Mouse (Mus musculus) kidney, embryonic 15.5 days (tissue): ENCODE data around the gene Slc8a1. TPM values are rescaled to one million over a fixed set of nuclear protein-coding genes. Genes with fewer than 3 reads are reported as not detected.

ENCODE experiments used
- ATAC-seq: fragments of 200-750 bp; cut with Nextera tagmentation; replicated peaks from 2 replicates; pipeline ENCODE4 v1.8.0; 2017; ENCODE audit warnings: moderate TSS enrichment; ENCODE audit not compliant: low FRiP score
- H3K27ac ChIP-seq: fragments of 300-500 bp; sonication (generic); 2 replicates; pipeline ENCODE4 v1.5.1; 2015; ENCODE audit warnings: mild to moderate bottlenecking, inconsistent platforms
- H3K27me3 ChIP-seq: fragments of 300-500 bp; sonication (generic); 2 replicates; pipeline ENCODE4 v1.6.1; 2015; ENCODE audit warnings: inconsistent platforms
- H3K36me3 ChIP-seq: fragments of 300-500 bp; sonication (generic); 2 replicates; pipeline ENCODE4 v1.6.1; 2015; ENCODE audit warnings: inconsistent platforms
- H3K4me1 ChIP-seq: fragments of 300-500 bp; sonication (generic); 2 replicates; pipeline ENCODE4 v1.6.1; 2015; ENCODE audit warnings: inconsistent platforms
- H3K4me2 ChIP-seq: fragments of 300-500 bp; sonication (generic); 2 replicates; pipeline ENCODE4 v1.6.1; 2015; ENCODE audit warnings: moderate library complexity, mild to moderate bottlenecking, inconsistent platforms
- H3K4me3 ChIP-seq: fragments of 300-500 bp; sonication (generic); replicated peaks from 2 replicates; pipeline ENCODE4 v1.5.1; 2015; ENCODE audit warnings: mild to moderate bottlenecking, inconsistent platforms
- H3K9ac ChIP-seq: fragments of 300-500 bp; sonication (generic); 2 replicates; pipeline ENCODE4 v1.6.1; 2015; ENCODE audit warnings: mild to moderate bottlenecking, inconsistent platforms
- H3K9me3 ChIP-seq: fragments of 300-500 bp; sonication (generic); replicated peaks from 2 replicates; pipeline ENCODE4 v1.6.1; 2016; ENCODE audit warnings: inconsistent platforms
- WGBS: fragments of 180-500 bp; shearing (Covaris S2); methylation state at CpG from one replicate; pipeline ENCODE4 v1.1.7; 2015; ENCODE audit warnings: mixed read lengths; 5-methylcytosine and 5-hydroxymethylcytosine counted together
- polyA plus RNA-seq: library from polyadenylated mRNA; unstranded; fragments of >200 nt; fragmentation: Nextera tagmentation; extraction: Ambion mirVana; gene quantifications from 2 replicates; pipeline ENCODE4 v1.2.1, GENCODE M21; 2015

Gene Slc8a1
- polyA plus RNA-seq, 1 experiment from 2014 or later: 11.8 TPM

GRCm38 (mm10) chr17:81393040-81393439 lies 345.1 kb downstream of the Slc8a1 start:
- H3K9ac ChIP-seq: no peak overlapping the region
- no peak overlapping the region for H3K4me2 ChIP-seq
- H3K9me3 ChIP-seq: no peaks in the 10 kb centered on the region
- no peak overlapping the region for H3K4me3 ChIP-seq
- H3K4me1 ChIP-seq: peaks cover 25% of the 10 kb centered on the region
- H3K36me3 ChIP-seq: peaks cover 8% of the 10 kb centered on the region; the same call in 1 of the 2 replicates
- H3K27ac ChIP-seq: peak overlapping the region; percentile 48
- WGBS: 59% methylated on average over 4 of the region's 4 CpGs
- H3K27me3 ChIP-seq: no peaks in the 10 kb centered on the region
- no peak for ATAC-seq

DNA sequence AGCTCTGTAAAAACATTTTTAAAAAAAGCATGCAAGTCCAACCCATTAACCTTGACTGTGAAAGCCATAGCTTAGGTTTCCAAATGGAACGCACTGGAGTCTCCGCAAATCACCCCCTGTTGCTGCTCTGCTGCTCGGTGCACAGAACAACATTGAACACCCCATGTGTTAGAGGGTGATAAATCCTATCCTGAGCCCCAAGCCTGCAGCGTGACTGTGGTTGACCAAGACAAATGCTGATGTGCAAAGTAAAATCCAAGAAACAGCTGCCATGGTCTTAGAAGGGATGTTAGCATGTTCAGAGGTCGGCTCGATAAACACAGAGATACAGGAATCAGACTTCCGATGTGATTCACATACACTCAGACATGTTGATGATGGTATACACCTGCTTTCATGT lies 346.7 kb downstream of the Slc8a1 start:
- Histone ChIP-seq H3K4me2 (no peak overlapping the region), H3K9me3 (no peaks in the 10 kb centered on the region), H3K36me3 (peaks cover 10% of the 10 kb centered on the region), H3K27me3 (no peaks in the 10 kb centered on the region), H3K4me1 (peaks cover 25% of the 10 kb centered on the region), H3K27ac (no peak overlapping the region), H3K4me3 (no peak overlapping the region), H3K9ac (no peak overlapping the region)
- WGBS: 48% methylated on average over 7 of the region's 7 CpGs
- 0 out of 2 replicates have a peak, but pooled peaks have one; percentile 42 for ATAC-seq

GRCm38 (mm10) chr17:81390790-81391189 lies 347.4 kb downstream of the Slc8a1 start:
- Histone ChIP-seq H3K9ac (no peak overlapping the region), H3K4me2 (no peak overlapping the region), H3K9me3 (no peaks in the 10 kb centered on the region), H3K4me3 (no peak overlapping the region), H3K4me1 (peaks cover 25% of the 10 kb centered on the region), H3K27ac (peak overlapping the region; percentile 23; the same call in 1 of the 2 replicates), H3K36me3 (peaks cover 10% of the 10 kb centered on the region), H3K27me3 (no peaks in the 10 kb centered on the region)
- 72% methylated on average over 3 of the region's 3 CpGs for WGBS
- ATAC-seq: no peak

DNA sequence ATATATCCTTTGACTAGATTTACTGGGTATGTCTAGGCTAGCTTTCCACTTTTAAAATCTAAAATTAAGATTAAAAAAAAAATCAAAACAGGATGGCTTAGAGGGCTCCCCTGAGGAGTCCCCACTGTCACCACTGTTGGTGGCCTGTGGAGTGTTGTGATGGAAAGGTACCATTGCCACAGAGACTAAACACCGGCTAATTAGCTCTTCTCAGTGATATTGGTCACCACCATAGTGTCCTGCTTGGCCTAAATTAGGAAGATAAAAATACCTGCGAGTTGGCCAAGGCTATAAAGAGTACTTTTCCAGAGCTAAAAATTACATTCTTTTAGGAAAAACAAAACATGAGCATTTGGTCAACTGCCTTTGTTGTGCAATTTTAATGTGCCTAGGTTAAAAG lies 352.1 kb downstream of the Slc8a1 start:
- 83% methylated on average over 2 of the region's 2 CpGs for WGBS
- H3K27ac ChIP-seq: no peak overlapping the region
- peaks cover 12% of the 10 kb centered on the region for H3K36me3 ChIP-seq
- H3K4me2 ChIP-seq: no peak overlapping the region
- no peak overlapping the region for H3K4me3 ChIP-seq
- H3K27me3 ChIP-seq: no peaks in the 10 kb centered on the region
- H3K9me3 ChIP-seq: no peaks in the 10 kb centered on the region
- no peak overlapping the region for H3K9ac ChIP-seq
- 0 out of 2 replicates have a peak, but pooled peaks cover 3% of the 10 kb centered on the region for H3K4me1 ChIP-seq
- no peak for ATAC-seq

- ATAC-seq: no peak
- peaks cover 12% of the 10 kb centered on the region for H3K36me3 ChIP-seq
- H3K9me3 ChIP-seq: no peaks in the 10 kb centered on the region
- H3K4me3 ChIP-seq: no peak overlapping the region
- no peak overlapping the region for H3K9ac ChIP-seq
- no peak overlapping the region for H3K27ac ChIP-seq
- 94% methylated on average over 5 of the region's 5 CpGs for WGBS
- H3K4me2 ChIP-seq: no peak overlapping the region
- H3K4me1 ChIP-seq: 0 out of 2 replicates have a peak, but pooled peaks cover 3% of the 10 kb centered on the region
- no peaks in the 10 kb centered on the region for H3K27me3 ChIP-seq
These were observed 352.7 kb downstream of the Slc8a1 start for GRCm38 (mm10) chr17:81385476-81385875.

DNA sequence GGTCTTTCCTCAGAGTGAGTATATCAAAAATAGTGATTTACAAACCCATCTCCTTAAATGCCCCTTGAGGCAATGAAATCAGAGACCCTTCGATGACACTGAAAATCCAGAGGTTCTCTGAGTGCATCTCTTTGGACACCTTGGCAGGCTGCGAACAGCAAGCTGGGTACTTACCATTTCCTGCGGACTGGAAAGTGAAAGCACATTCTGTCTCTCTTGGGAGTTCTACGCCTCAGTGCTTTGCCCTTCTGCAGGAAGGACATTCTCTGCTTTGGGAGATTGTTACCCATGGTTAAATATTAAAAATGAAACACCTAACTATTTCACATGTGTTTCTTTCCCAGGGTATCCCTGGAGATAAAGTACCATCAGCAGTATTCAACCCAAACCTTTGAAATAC lies 354.7 kb downstream of the Slc8a1 start:
- peak; percentile 56; the same call in 1 of the 2 replicates for ATAC-seq
- H3K9ac ChIP-seq: no peak overlapping the region

DNA sequence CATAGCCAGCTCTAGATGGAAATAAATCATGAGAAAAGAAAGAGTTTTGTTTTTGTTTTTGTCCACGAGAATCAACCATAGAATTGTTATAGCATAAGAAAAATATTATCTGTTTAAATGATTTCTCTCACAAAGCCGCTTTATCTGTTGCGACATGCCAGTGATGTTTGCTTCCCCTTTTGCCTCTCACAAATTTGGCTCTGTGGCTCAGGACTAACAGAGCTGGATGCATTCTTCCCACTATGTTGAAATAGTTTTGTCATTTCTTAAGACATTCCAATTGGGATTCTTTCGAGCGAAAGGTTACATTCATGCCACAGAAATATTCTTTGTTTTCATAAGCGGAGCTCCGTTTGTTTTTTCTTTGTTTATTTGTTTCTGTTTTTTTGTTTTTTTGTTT lies 359.7 kb downstream of the Slc8a1 start:
- Histone ChIP-seq H3K36me3 (no peaks in the 10 kb centered on the region), H3K9me3 (no peaks in the 10 kb centered on the region), H3K9ac (no peak overlapping the region), H3K27ac (no peak overlapping the region), H3K27me3 (no peaks in the 10 kb centered on the region), H3K4me1 (0 out of 2 replicates have a peak, but pooled peaks cover 4% of the 10 kb centered on the region), H3K4me3 (no peak overlapping the region), H3K4me2 (no peak overlapping the region)
- ATAC-seq: no peak
- 77% methylated on average over 7 of the region's 7 CpGs for WGBS

More for the DNA sequence above, 354.7 kb downstream of the Slc8a1 start:
- H3K4me1 ChIP-seq: no peaks in the 10 kb centered on the region
- H3K27me3 ChIP-seq: no peaks in the 10 kb centered on the region
- WGBS: 83% methylated on average over 4 of the region's 4 CpGs
- H3K4me3 ChIP-seq: no peak overlapping the region
- no peaks in the 10 kb centered on the region for H3K9me3 ChIP-seq
- H3K4me2 ChIP-seq: no peak overlapping the region
- H3K27ac ChIP-seq: no peak overlapping the region
- peaks cover 9% of the 10 kb centered on the region for H3K36me3 ChIP-seq

- no peak for ATAC-seq
These were observed 360.3 kb downstream of the Slc8a1 start for GRCm38 (mm10) chr17:81377757-81378299.

GRCm38 (mm10) chr17:81377195-81377594 lies 361.0 kb downstream of the Slc8a1 start:
- Histone ChIP-seq H3K4me3 (no peak overlapping the region), H3K36me3 (no peaks in the 10 kb centered on the region), H3K4me2 (no peak overlapping the region), H3K27me3 (no peaks in the 10 kb centered on the region), H3K4me1 (0 out of 2 replicates have a peak, but pooled peaks cover 4% of the 10 kb centered on the region), H3K9me3 (no peaks in the 10 kb centered on the region), H3K27ac (no peak overlapping the region), H3K9ac (no peak overlapping the region)
- WGBS: 23% methylated on average over 1 of the region's 1 CpGs
- no peak for ATAC-seq

More at GRCm38 (mm10) chr17:81377757-81378299, 360.3 kb downstream of the Slc8a1 start:
- Histone ChIP-seq H3K9ac (no peak overlapping the region), H3K27me3 (no peaks in the 10 kb centered on the region), H3K9me3 (no peaks in the 10 kb centered on the region), H3K27ac (no peak overlapping the region), H3K4me2 (no peak overlapping the region), H3K36me3 (no peaks in the 10 kb centered on the region), H3K4me3 (no peak overlapping the region), H3K4me1 (0 out of 2 replicates have a peak, but pooled peaks cover 4% of the 10 kb centered on the region)
- 42% methylated on average over 5 of the region's 5 CpGs for WGBS

- no peak for ATAC-seq
- no peak overlapping the region for H3K4me2 ChIP-seq
- no peak overlapping the region for H3K27ac ChIP-seq
- H3K4me3 ChIP-seq: no peak overlapping the region
- H3K36me3 ChIP-seq: no peaks in the 10 kb centered on the region
- no peak overlapping the region for H3K9ac ChIP-seq
- 0 out of 2 replicates have a peak, but pooled peaks cover 4% of the 10 kb centered on the region for H3K4me1 ChIP-seq
- no peaks in the 10 kb centered on the region for H3K27me3 ChIP-seq
- 90% methylated on average over 6 of the region's 6 CpGs for WGBS
- H3K9me3 ChIP-seq: no peaks in the 10 kb centered on the region
These were observed 362.3 kb downstream of the Slc8a1 start for GRCm38 (mm10) chr17:81375901-81376300.

DNA sequence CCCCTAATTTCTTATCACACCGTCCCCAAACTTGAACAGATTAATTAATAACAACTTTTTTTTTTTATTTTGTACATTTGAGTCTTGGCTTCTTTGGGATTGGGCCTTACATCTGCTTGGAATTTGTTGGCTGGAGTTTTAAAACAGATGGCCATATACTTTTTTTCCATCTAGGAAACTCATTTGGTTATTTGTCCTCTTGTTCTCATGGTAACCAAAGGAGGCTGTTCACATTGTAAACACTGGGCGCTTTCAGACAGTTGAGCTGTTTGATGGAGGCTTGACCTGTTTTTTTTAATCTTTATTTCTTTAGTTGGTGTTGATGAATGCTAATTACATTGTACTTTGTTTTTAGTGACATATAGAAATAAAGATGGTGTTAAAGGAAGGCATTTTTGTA lies 369.1 kb downstream of the Slc8a1 start:
- Histone ChIP-seq H3K27ac (no peak overlapping the region), H3K9ac (no peak overlapping the region), H3K27me3 (no peaks in the 10 kb centered on the region), H3K9me3 (no peaks in the 10 kb centered on the region), H3K4me2 (no peak overlapping the region), H3K4me1 (no peaks in the 10 kb centered on the region), H3K4me3 (no peak overlapping the region), H3K36me3 (no peaks in the 10 kb centered on the region)
- ATAC-seq: no peak
- WGBS: 94% methylated on average over 2 of the region's 2 CpGs

GRCm38 (mm10) chr17:81368503-81368902 lies 369.7 kb downstream of the Slc8a1 start:
- no peak for ATAC-seq
- H3K9ac ChIP-seq: no peak overlapping the region
- no peaks in the 10 kb centered on the region for H3K36me3 ChIP-seq
- H3K4me1 ChIP-seq: no peaks in the 10 kb centered on the region
- H3K27ac ChIP-seq: no peak overlapping the region
- no peak overlapping the region for H3K4me2 ChIP-seq
- WGBS: 85% methylated on average over 2 of the region's 2 CpGs
- no peak overlapping the region for H3K4me3 ChIP-seq
- H3K9me3 ChIP-seq: no peaks in the 10 kb centered on the region
- H3K27me3 ChIP-seq: no peaks in the 10 kb centered on the region

DNA sequence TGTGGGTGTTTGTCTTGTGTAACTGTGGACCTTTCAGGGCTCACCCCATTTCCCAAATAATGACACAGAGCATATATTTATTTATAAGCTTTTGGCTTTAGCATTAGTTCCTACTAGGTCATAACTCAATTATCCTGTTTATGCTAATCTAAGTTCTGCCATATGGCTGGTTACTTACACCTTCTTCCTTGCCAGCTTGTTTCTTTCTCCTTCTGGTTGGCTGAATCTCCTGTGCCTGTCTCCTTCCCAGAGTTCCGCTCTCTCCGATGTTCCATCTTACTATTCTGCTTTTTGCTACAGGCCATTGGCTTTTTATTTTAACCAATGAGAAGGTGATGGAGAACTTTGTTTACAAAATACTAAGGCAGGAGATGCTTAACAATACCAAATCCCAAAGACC lies 374.8 kb downstream of the Slc8a1 start:
- WGBS: 98% methylated on average over 2 of the region's 2 CpGs
- Histone ChIP-seq H3K4me1 (no peaks in the 10 kb centered on the region), H3K9ac (no peak overlapping the region), H3K4me3 (no peak overlapping the region), H3K9me3 (no peaks in the 10 kb centered on the region), H3K27ac (no peak overlapping the region), H3K36me3 (no peaks in the 10 kb centered on the region), H3K27me3 (no peaks in the 10 kb centered on the region), H3K4me2 (no peak overlapping the region)
- no peak for ATAC-seq
